Mouse (Mus musculus): ENCODE data around the gene Kif3b.

The Kif3b gene

GRCm38 (mm10) chr2:153298460-153298859, 7.2 kb downstream of the Kif3b start:
- DNase-seq (ENCODE audit: low spot score in 2 of 2): no peak

GRCm38 (mm10) chr2:153298863-153299262, 7.7 kb downstream of the Kif3b start:
- DNase-seq (ENCODE audit: low spot score in 2 of 2): no peak

GRCm38 (mm10) chr2:153301123-153301522, 9.9 kb downstream of the Kif3b start:
- DNase-seq (ENCODE audit: low spot score in 2 of 2): no peak

- no peak for DNase-seq (ENCODE audit: low spot score in 2 of 2)
These were observed 14.0 kb downstream of the Kif3b start for GRCm38 (mm10) chr2:153305240-153305639.

- DNase-seq (ENCODE audit: low spot score in 2 of 2): no peak
These were observed 17.4 kb downstream of the Kif3b start for GRCm38 (mm10) chr2:153308586-153308985.

- no peak for DNase-seq (ENCODE audit: low spot score in 2 of 2)
These were observed 17.9 kb downstream of the Kif3b start for GRCm38 (mm10) chr2:153309106-153309505.

- DNase-seq (ENCODE audit: low spot score in 2 of 2): no peak
These were observed 19.0 kb downstream of the Kif3b start for GRCm38 (mm10) chr2:153310228-153310627.

GRCm38 (mm10) chr2:153312884-153313283, 21.7 kb downstream of the Kif3b start:
- no peak for DNase-seq (ENCODE audit: low spot score in 2 of 2)

GRCm38 (mm10) chr2:153318408-153318807, 27.2 kb downstream of the Kif3b start:
- DNase-seq (ENCODE audit: low spot score in 2 of 2): no peak

GRCm38 (mm10) chr2:153319036-153319643, 27.9 kb downstream of the Kif3b start:
- DNase-seq (ENCODE audit: low spot score in 2 of 2): no peak

GRCm38 (mm10) chr2:153325706-153326376, 34.6 kb downstream of the Kif3b start:
- DNase-seq (ENCODE audit: low spot score in 2 of 2): no peak

GRCm38 (mm10) chr2:153332271-153332670, 41.1 kb downstream of the Kif3b start:
- DNase-seq (ENCODE audit: low spot score in 2 of 2): no peak

- DNase-seq (ENCODE audit: low spot score in 2 of 2): no peak
These were observed 41.8 kb downstream of the Kif3b start for GRCm38 (mm10) chr2:153332981-153333380.

GRCm38 (mm10) chr2:153333822-153334232, 42.6 kb downstream of the Kif3b start:
- DNase-seq (ENCODE audit: low spot score in 2 of 2): no peak

GRCm38 (mm10) chr2:153334281-153334680, 43.1 kb downstream of the Kif3b start:
- no peak for DNase-seq (ENCODE audit: low spot score in 2 of 2)

- DNase-seq (ENCODE audit: low spot score in 2 of 2): no peak
These were observed 44.9 kb downstream of the Kif3b start for GRCm38 (mm10) chr2:153336117-153336516.

GRCm38 (mm10) chr2:153338361-153339350, 47.4 kb downstream of the Kif3b start:
- DNase-seq (ENCODE audit: low spot score in 2 of 2): no peak

- no peak for DNase-seq (ENCODE audit: low spot score in 2 of 2)
These were observed 51.0 kb downstream of the Kif3b start for GRCm38 (mm10) chr2:153342166-153342565.

- no peak for DNase-seq (ENCODE audit: low spot score in 2 of 2)
These were observed 51.4 kb downstream of the Kif3b start for GRCm38 (mm10) chr2:153342602-153343001.

GRCm38 (mm10) chr2:153343191-153343590, 52.0 kb downstream of the Kif3b start:
- no peak for DNase-seq (ENCODE audit: low spot score in 2 of 2)

- DNase-seq (ENCODE audit: low spot score in 2 of 2): no peak
These were observed 53.8 kb downstream of the Kif3b start for GRCm38 (mm10) chr2:153345071-153345453.

- DNase-seq (ENCODE audit: low spot score in 2 of 2): peak; percentile 94 to 97
These were observed 54.4 kb downstream of the Kif3b start, which contains the start of gene Asxl1 for GRCm38 (mm10) chr2:153345454-153346220. Gene Asxl1, plus strand, starts transcription at chr2:153345829.

Measured in left cerebral cortex, adult 9 months (tissue).